Comparison of ENCODE assay signal across 15 mouse cellular contexts in genomic region chr10:68181156-68181555, GRCm38 (mm10).
"Had no signal": no experiment of that assay in that cellular context is flagged by ENCODE, and none has a peak within 500 bp of the region (broad histone marks: within the 10 kb centered on the region; RNA-seq: fewer than 3 reads in every experiment).

No protein-coding gene starts in this region.

- H3K4me2 ChIP-seq: kidney, embryonic 15.5 days; liver, embryonic 13.5 days; midbrain, embryonic 13.5 days had no signal

- H3K27me3 ChIP-seq: kidney, embryonic 15.5 days; liver, embryonic 13.5 days; megakaryocyte, embryonic 14.5 days; midbrain, embryonic 13.5 days had no signal

- H3K4me1 ChIP-seq: midbrain, embryonic 10.5 days; midbrain, embryonic 13.5 days had no signal

- H3K4me3 ChIP-seq: kidney, embryonic 15.5 days; left cerebral cortex, adult 2 months; liver, embryonic 13.5 days; megakaryocyte, embryonic 14.5 days; midbrain, embryonic 10.5 days; midbrain, embryonic 13.5 days had no signal

- ATAC-seq: midbrain, embryonic 13.5 days; midbrain, embryonic 16.5 days had no signal

- DNase-seq: kidney, adult 8-10 months; kidney, postnatal 10 days; kidney, postnatal 36 days; layer of hippocampus, postnatal 36 days; liver, embryonic 13.5 days; lung, adult 2 months; thymus, adult 2 months; thymus, postnatal 14 days; thymus, postnatal 4 days had no signal

- H3K27ac ChIP-seq: kidney, embryonic 15.5 days; liver, embryonic 13.5 days; midbrain, embryonic 10.5 days; midbrain, embryonic 13.5 days had no signal

- H3K9me3 ChIP-seq: kidney, embryonic 15.5 days; liver, embryonic 13.5 days; megakaryocyte, embryonic 14.5 days; midbrain, embryonic 10.5 days; midbrain, embryonic 13.5 days had no signal

- H3K9ac ChIP-seq: kidney, embryonic 15.5 days; liver, embryonic 13.5 days; midbrain, embryonic 13.5 days had no signal
